In the genomic region with DNA sequence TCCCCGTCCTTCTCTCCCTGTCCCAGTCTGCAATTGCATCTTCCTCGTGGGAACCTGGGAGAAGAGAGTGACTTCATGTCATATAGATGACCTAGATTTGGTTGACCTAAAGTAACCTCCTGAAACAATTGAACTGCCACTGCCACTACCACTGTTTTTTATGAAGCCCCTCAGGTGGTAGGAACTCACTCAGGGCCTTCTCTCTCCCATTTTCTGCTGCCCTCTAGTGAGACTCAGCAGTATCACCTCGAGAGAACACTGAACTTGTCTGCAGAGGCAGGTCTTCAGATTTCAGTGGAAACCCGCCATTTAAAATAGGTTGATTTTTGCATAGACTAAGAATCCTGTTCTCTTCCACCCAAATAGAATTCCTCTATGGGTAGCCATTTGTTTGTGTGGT, we compare ENCODE assay signal across 9 mouse cellular contexts. TPM values are rescaled to one million over a fixed set of nuclear protein-coding genes. Genes with fewer than 3 reads are reported as not detected.
DNase-seq lines count a peak whose midpoint lies in the region; ATAC-seq and TF ChIP-seq lines count a peak whose summit lies in the region.
"Had no signal": no experiment of that assay in that cellular context is flagged by ENCODE, and none has a peak within 500 bp of the region (broad histone marks: within the 10 kb centered on the region; RNA-seq: fewer than 3 reads in every experiment).

No protein-coding gene starts in this region.

- no peak for DNase-seq in gastrocnemius, adult 2 months
- no peak for DNase-seq in gastrocnemius, postnatal 4 days (ENCODE audit: low spot score in 2 of 2)
- DNase-seq in lung, embryonic 14.5 days: peak; percentile 67
- no peak for DNase-seq in lung, adult 18-20 months
- peak; percentile 75 for DNase-seq in embryo, embryonic 10.5 days (ENCODE audit: low spot score)
- peak; percentile 89 for DNase-seq in thymus, postnatal 0 days (ENCODE audit: low spot score)
- no peak for DNase-seq in spleen, postnatal 14 days (ENCODE audit: low spot score in 2 of 2)

- no peak overlapping the region for H3K4me3 ChIP-seq in gastrocnemius, adult 2 months
- H3K4me3 ChIP-seq in lung, embryonic 14.5 days (ENCODE audit: low read depth, low read length): no peak overlapping the region
- no peak overlapping the region for H3K4me3 ChIP-seq in forebrain, embryonic 15.5 days
- H3K4me3 ChIP-seq: neural tube, embryonic 13.5 days had no signal

- H3K9ac ChIP-seq in lung, embryonic 14.5 days: no peak overlapping the region
- no peak overlapping the region for H3K9ac ChIP-seq in forebrain, embryonic 15.5 days (replicated peaks)
- H3K9ac ChIP-seq: neural tube, embryonic 13.5 days had no signal

- intact Hi-C loops in gastrocnemius, adult 2 months (cut with DNase I): no loop called here

- H3K9me3 ChIP-seq in lung, embryonic 14.5 days (ENCODE audit: low read depth, low read length): no peaks in the 10 kb centered on the region
- H3K9me3 ChIP-seq in forebrain, embryonic 15.5 days: no peaks in the 10 kb centered on the region
- H3K9me3 ChIP-seq: neural tube, embryonic 13.5 days had no signal

- no peaks in the 10 kb centered on the region for H3K36me3 ChIP-seq in lung, embryonic 14.5 days (ENCODE audit: insufficient read depth)
- H3K36me3 ChIP-seq in forebrain, embryonic 15.5 days: no peaks in the 10 kb centered on the region
- H3K36me3 ChIP-seq: neural tube, embryonic 13.5 days had no signal

- no peak overlapping the region for H3K27ac ChIP-seq in gastrocnemius, adult 2 months
- H3K27ac ChIP-seq in lung, embryonic 14.5 days (ENCODE audit: low read depth): no peak overlapping the region
- H3K27ac ChIP-seq in forebrain, embryonic 15.5 days (replicated peaks): no peak overlapping the region
- H3K27ac ChIP-seq: neural tube, embryonic 13.5 days had no signal

- peaks cover 12% of the 10 kb centered on the region; the same call in 1 of the 2 replicates for H3K27me3 ChIP-seq in lung, embryonic 14.5 days (ENCODE audit: insufficient read depth, low read length)
- H3K27me3 ChIP-seq in forebrain, embryonic 15.5 days: peaks cover 13% of the 10 kb centered on the region

- H3K4me1 ChIP-seq in lung, embryonic 14.5 days (ENCODE audit: insufficient read depth): 0 out of 2 replicates have a peak, but pooled peaks cover 2% of the 10 kb centered on the region
- peaks cover 23% of the 10 kb centered on the region for H3K4me1 ChIP-seq in forebrain, embryonic 15.5 days

- ATAC-seq in lung, embryonic 14.5 days (ENCODE audit: insufficient read depth): no peak
- no peak for ATAC-seq in forebrain, embryonic 15.5 days (replicated peaks)

- no peak overlapping the region for H3K4me2 ChIP-seq in lung, embryonic 14.5 days
- no peak overlapping the region for H3K4me2 ChIP-seq in forebrain, embryonic 15.5 days (replicated peaks)
- H3K4me2 ChIP-seq: neural tube, embryonic 13.5 days had no signal

- 25% methylated on average over 4 of the region's 4 CpGs for WGBS in lung, embryonic 14.5 days
- 35% methylated on average over 4 of the region's 4 CpGs for WGBS in forebrain, embryonic 15.5 days

- peak; percentile 69 for TF ChIP-seq CTCF in gastrocnemius, adult 2 months (IDR thresholded peaks at IDR 0.05)
- TF ChIP-seq CTCF in lung, embryonic 14.5 days (IDR thresholded peaks at IDR 0.05; ENCODE audit: low read depth): peak; percentile 67

RNA-seq across cellular contexts. Expression of gene Cyp11a1, which starts 10.9 kb away (rescaled TPM):
- under 1 TPM in 1 of 2 experiments, not detected in 1; 0.10 TPM for total RNA-seq in gastrocnemius, adult 2 months (2021)
- total RNA-seq in gastrocnemius, postnatal 4 days (2021): 1 to 10 TPM; 5.4 TPM
- polyA plus RNA-seq in lung, embryonic 14.5 days (2014; fragmentation: Nextera tagmentation; extraction: Ambion mirVana): 0.13 and 0.69 TPM in 2 replicates
- 2.2 and 2.7 TPM in 2 replicates for polyA plus RNA-seq in thymus, postnatal 0 days (2015; fragmentation: Nextera tagmentation; extraction: Ambion mirVana)
- 0.31 and 0.45 TPM in 2 replicates for polyA plus RNA-seq in forebrain, embryonic 15.5 days (2015; fragmentation: Nextera tagmentation; extraction: Ambion mirVana)

RNA-seq across cellular contexts. Expression of gene Sema7a, which starts 55.4 kb away (rescaled TPM):
- 10 to 100 TPM in 1 of 2 experiments, 1 to 10 TPM in 1; 9.0 to 14.4 TPM for total RNA-seq in gastrocnemius, adult 2 months (2021)
- 10 to 100 TPM; 10.4 to 12.6 TPM for total RNA-seq in gastrocnemius, postnatal 4 days (2021)
- polyA plus RNA-seq in lung, embryonic 14.5 days (2014; fragmentation: Nextera tagmentation; extraction: Ambion mirVana): 1.0 TPM in 2 replicates
- 3.4 and 4.0 TPM in 2 replicates for polyA plus RNA-seq in thymus, postnatal 0 days (2015; fragmentation: Nextera tagmentation; extraction: Ambion mirVana)
- 3.4 and 3.6 TPM in 2 replicates for polyA plus RNA-seq in forebrain, embryonic 15.5 days (2015; fragmentation: Nextera tagmentation; extraction: Ambion mirVana)

Comparison
In these comparisons a context has a peak if more than half of its experiments do, and no peak if none do; other contexts are left out.
1. DNase-seq: peak in lung, embryonic 14.5 days (single experiment), embryo, embryonic 10.5 days (single experiment) and thymus, postnatal 0 days (single experiment); none in gastrocnemius, adult 2 months (single experiment), gastrocnemius, postnatal 4 days (0 of 2), lung, adult 18-20 months (0 of 2) and spleen, postnatal 14 days (0 of 2).